Mouse (Mus musculus): ENCODE measurements around the gene Setd1b. TPM values are rescaled to one million over a fixed set of nuclear protein-coding genes. Genes with fewer than 3 reads are reported as not detected.
A peak's percentile ranks its signal among the peaks of the same experiment; 100 is the strongest.

Gene Setd1b
- total and polyA plus RNA-seq, 3 experiments: 3.0 to 23.5 TPM; not detected in 1

GRCm38 (mm10) chr5:123129170-123129757 is 12.7 kb upstream of the Setd1b start:
- Histone ChIP-seq H3K27ac (ENCODE audit: control insufficient read depth, low read depth, low read length) (peak overlapping the region; percentile 70), H3K9ac (ENCODE audit: control insufficient read depth, low read depth, low read length, poor library complexity, severe bottlenecking) (peak overlapping the region; percentile 43), H3K27me3 (ENCODE audit: control insufficient read depth in 1 of 2, insufficient read depth in 2 of 2, low read length in 2 of 2) (no peaks in the 10 kb centered on the region), H3K79me2 (ENCODE audit: control insufficient read depth, insufficient read depth, low read length, poor library complexity) (no peaks in the 10 kb centered on the region), H3K4me3 (ENCODE audit: control insufficient read depth in 1 of 2, insufficient read depth in 1 of 2, low read depth in 2 of 2, low read length in 2 of 2) (no peak overlapping the region), H3K36me3 (ENCODE audit: control insufficient read depth in 1 of 2, insufficient read depth in 2 of 2, low read length in 2 of 2) (peaks cover 0 to 47% of the 10 kb centered on the region in 2 experiments; a peak in 2 of 4 replicates), H3K9me3 (replicated peaks; ENCODE audit: insufficient read depth, low read length) (no peaks in the 10 kb centered on the region), H3K4me1 (ENCODE audit: control insufficient read depth in 1 of 2, insufficient read depth in 2 of 2, low read length in 2 of 2) (peaks cover 18 to 59% of the 10 kb centered on the region in 2 experiments)
- TF ChIP-seq RAD21 (IDR thresholded peaks at IDR 0.05; ENCODE audit: low read depth, low read length) (no peak), NELFE (IDR thresholded peaks at IDR 0.05; ENCODE audit: low read depth, low read length) (no peak), ZC3H11A (IDR thresholded peaks at IDR 0.05; ENCODE audit: low read depth, low read length) (no peak), ELF1 (IDR thresholded peaks at IDR 0.05; ENCODE audit: low read depth, low read length) (0 out of 2 replicates have a peak, but pooled peaks have one; percentile 19), SMC3 (IDR thresholded peaks at IDR 0.05; ENCODE audit: low read depth, low read length) (no peak), CHD2 (IDR thresholded peaks at IDR 0.05; ENCODE audit: low read length) (no peak), POLR2A (IDR thresholded peaks at IDR 0.05; ENCODE audit: control insufficient read depth in 1 of 2, insufficient read depth in 1 of 2, low read depth in 1 of 2, low read length in 2 of 2, poor library complexity in 1 of 2) (0 out of 4 replicates have a peak, but pooled peaks of 1 of the 2 experiments have one; percentile 45)
- DNase-seq (ENCODE audit: low read depth, low spot score): no peak

GRCm38 (mm10) chr5:123130030-123130813 is 11.8 kb upstream of the Setd1b start:
- DNase-seq (ENCODE audit: low read depth, low spot score): no peak
- peaks cover 16 to 61% of the 10 kb centered on the region in 2 experiments for H3K4me1 ChIP-seq (ENCODE audit: control insufficient read depth in 1 of 2, insufficient read depth in 2 of 2, low read length in 2 of 2)
- no peaks in the 10 kb centered on the region for H3K79me2 ChIP-seq (ENCODE audit: control insufficient read depth, insufficient read depth, low read length, poor library complexity)
- H3K36me3 ChIP-seq (ENCODE audit: control insufficient read depth in 1 of 2, insufficient read depth in 2 of 2, low read length in 2 of 2): peaks cover 0 to 52% of the 10 kb centered on the region in 2 experiments; a peak in 2 of 4 replicates
- no peak overlapping the region for H3K27ac ChIP-seq (ENCODE audit: control insufficient read depth, low read depth, low read length)
- H3K9me3 ChIP-seq (replicated peaks; ENCODE audit: insufficient read depth, low read length): no peaks in the 10 kb centered on the region
- no peak overlapping the region for H3K9ac ChIP-seq (ENCODE audit: control insufficient read depth, low read depth, low read length, poor library complexity, severe bottlenecking)
- no peaks in the 10 kb centered on the region for H3K27me3 ChIP-seq (ENCODE audit: control insufficient read depth in 1 of 2, insufficient read depth in 2 of 2, low read length in 2 of 2)
- TF ChIP-seq USF1 (IDR thresholded peaks at IDR 0.05; ENCODE audit: low read depth, low read length) (no peak), TCF12 (IDR thresholded peaks at IDR 0.05; ENCODE audit: low read depth, low read length) (no peak), ZKSCAN1 (IDR thresholded peaks at IDR 0.05; ENCODE audit: low read depth, low read length) (no peak), GABPA (IDR thresholded peaks at IDR 0.05; ENCODE audit: low read depth, low read length) (no peak), MXI1 (IDR thresholded peaks at IDR 0.05; ENCODE audit: low read depth, low read length) (no peak), RCOR1 (IDR thresholded peaks at IDR 0.05; ENCODE audit: low read depth, low read length) (no peak), TAL1 (IDR thresholded peaks at IDR 0.05; ENCODE audit: low read length) (no peak), MYB (IDR thresholded peaks at IDR 0.05; ENCODE audit: low read depth, low read length) (no peak), MAZ (IDR thresholded peaks at IDR 0.05; ENCODE audit: low read depth, low read length) (no peak), MAFK (IDR thresholded peaks at IDR 0.05; ENCODE audit: borderline replicate concordance, low read depth, low read length) (no peak)
- H3K4me3 ChIP-seq (ENCODE audit: control insufficient read depth in 1 of 2, insufficient read depth in 1 of 2, low read depth in 2 of 2, low read length in 2 of 2): no peak overlapping the region

Measured in MEL (cell line).